Mouse (Mus musculus) G1E (cell line): ENCODE data around the gene Tmem186. TPM values are rescaled to one million over a fixed set of nuclear protein-coding genes. Genes with fewer than 3 reads are reported as not detected.

Experiments used
- ATAC-seq: 2 replicates; pipeline ENCODE4 v1.8.0; 2016; ENCODE audit warnings: mild to moderate bottlenecking; ENCODE audit not compliant: insufficient number of reproducible peaks, poor library complexity, low FRiP score, severe bottlenecking; ENCODE audit errors: extremely low read depth
- DNase-seq: peaks from one replicate; pipeline ENCODE4 v3.0.0; 2012; ENCODE audit warnings: low spot score
- H3K27me3 ChIP-seq: 2 replicates; pipeline ENCODE4 v1.6.1; 2012; ENCODE audit warnings: mild to moderate bottlenecking, low read length, inconsistent platforms; ENCODE audit not compliant: insufficient read depth
- H3K36me3 ChIP-seq: replicated peaks from 2 replicates; pipeline ENCODE3; 2012; ENCODE audit warnings: mild to moderate bottlenecking, inconsistent platforms
- H3K4me1 ChIP-seq: 2 replicates; pipeline ENCODE4 v1.6.1; 2012; ENCODE audit warnings: low read depth, low read length, inconsistent platforms, mixed read lengths; ENCODE audit not compliant: insufficient read depth
- H3K4me3 ChIP-seq: 2 replicates; pipeline ENCODE4 v1.5.1; 2012; ENCODE audit warnings: low read depth, mild to moderate bottlenecking, inconsistent platforms, low read length, moderate library complexity, mixed read lengths
- H3K9me3 ChIP-seq: replicated peaks from 2 replicates; pipeline ENCODE4 v1.6.1; 2012; ENCODE audit warnings: inconsistent platforms
- CTCF ChIP-seq: IDR thresholded peaks from 2 replicates; pipeline ENCODE4 v1.5.1; 2012; ENCODE audit warnings: low read depth, low read length, inconsistent platforms, mixed read lengths
- GATA1 ChIP-seq: IDR thresholded peaks from 2 replicates; pipeline ENCODE4 v1.6.1; 2012; ENCODE audit warnings: borderline replicate concordance, low read length, inconsistent platforms, mixed read lengths
- GATA2 ChIP-seq: IDR thresholded peaks from 2 replicates; pipeline ENCODE4 v1.6.1; 2012; ENCODE audit warnings: low read depth, low read length, inconsistent platforms, borderline replicate concordance
- POLR2AphosphoS5 ChIP-seq: IDR thresholded peaks from 2 replicates; pipeline ENCODE4 v1.6.1; 2012; ENCODE audit warnings: low read depth, low read length, inconsistent platforms; ENCODE audit not compliant: insufficient replicate concordance
- TAL1 ChIP-seq: conservative IDR thresholded peaks from 2 replicates; pipeline ENCODE4 v1.6.1; 2012; ENCODE audit warnings: low read depth, low read length, inconsistent platforms, mixed read lengths
- polyA plus RNA-seq: library from polyadenylated mRNA; stranded (reverse); fragments of >175 nt; gene quantifications from 2 replicates; pipeline ENCODE4 v1.2.3, GENCODE M21; 2012
- total RNA-seq, 2 experiments: library from RNA; stranded (forward) in 1 of 2; stranded (reverse) in 1 of 2; fragments of 200-1000 nt in 1 of 2; fragments of >200 nt in 1 of 2; fragmentation: Nextera tagmentation in 1 of 2; gene quantifications; 2 replicates each; pipeline ENCODE4 v1.2.3; 2014 to 2017

Tmem186 gene
- total and polyA plus RNA-seq, 3 experiments: 11.4 to 31.0 (median 13.6) TPM

DNA sequence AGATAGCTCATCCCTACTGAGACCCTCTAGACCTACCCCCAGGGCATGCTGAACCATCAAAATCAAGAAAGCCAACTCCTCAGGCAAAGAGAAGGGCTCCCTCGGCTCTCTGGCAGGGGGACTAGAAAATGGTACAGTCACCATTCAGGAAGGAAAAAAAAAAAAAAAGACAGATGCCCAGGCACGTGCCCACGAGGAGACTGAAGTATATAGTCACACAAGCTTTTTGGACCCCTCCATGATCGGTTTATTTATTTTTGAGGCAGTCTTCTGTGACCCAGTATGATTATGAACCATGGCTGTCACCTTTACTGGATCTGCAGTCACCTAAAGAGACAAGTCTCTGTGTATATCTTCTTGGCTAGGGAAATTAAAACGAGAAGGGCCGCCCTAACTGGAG, 35.8 kb upstream of the Tmem186 start:
- Histone ChIP-seq H3K4me3 (no peak overlapping the region), H3K36me3 (peaks cover 20% of the 10 kb centered on the region), H3K27me3 (peaks cover 6% of the 10 kb centered on the region; the same call in 1 of the 2 replicates), H3K4me1 (peaks cover 66% of the 10 kb centered on the region), H3K9me3 (no peaks in the 10 kb centered on the region)
- TF ChIP-seq TAL1: no peak
- no peak for TF ChIP-seq GATA1
- no peak for TF ChIP-seq CTCF
- TF ChIP-seq GATA2: no peak
- no peak for TF ChIP-seq POLR2AphosphoS5
- no peak for ATAC-seq
- no peak for DNase-seq

DNA sequence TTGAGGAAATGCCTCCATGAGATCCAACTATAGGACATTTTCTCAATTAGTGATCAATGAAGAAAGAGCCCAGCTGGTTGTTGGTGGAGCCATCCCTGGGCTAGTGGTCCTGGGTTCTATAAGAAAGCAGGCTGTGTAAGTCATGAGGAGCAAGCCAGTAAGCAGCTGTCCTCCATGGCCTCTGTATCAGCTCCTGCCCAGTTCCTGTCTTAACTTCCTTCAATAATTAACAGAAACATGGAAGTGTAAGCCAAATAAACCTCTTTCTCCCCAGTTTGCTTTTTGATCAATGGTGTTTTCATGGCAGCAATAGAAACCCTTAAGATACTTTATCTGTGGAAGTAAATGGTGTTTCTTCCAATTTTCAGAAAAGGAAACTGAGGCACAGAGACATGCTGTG, 35.3 kb upstream of the Tmem186 start:
- ATAC-seq (no peak), DNase-seq (no peak)
- no peak overlapping the region for H3K4me3 ChIP-seq
- H3K9me3 ChIP-seq: no peaks in the 10 kb centered on the region
- H3K4me1 ChIP-seq: peaks cover 68% of the 10 kb centered on the region
- H3K36me3 ChIP-seq: peaks cover 25% of the 10 kb centered on the region
- no peak for TF ChIP-seq TAL1
- no peak for TF ChIP-seq CTCF
- no peak for TF ChIP-seq GATA2
- no peak for TF ChIP-seq POLR2AphosphoS5
- no peak for TF ChIP-seq GATA1
- peaks cover 6% of the 10 kb centered on the region; the same call in 1 of the 2 replicates for H3K27me3 ChIP-seq

DNA sequence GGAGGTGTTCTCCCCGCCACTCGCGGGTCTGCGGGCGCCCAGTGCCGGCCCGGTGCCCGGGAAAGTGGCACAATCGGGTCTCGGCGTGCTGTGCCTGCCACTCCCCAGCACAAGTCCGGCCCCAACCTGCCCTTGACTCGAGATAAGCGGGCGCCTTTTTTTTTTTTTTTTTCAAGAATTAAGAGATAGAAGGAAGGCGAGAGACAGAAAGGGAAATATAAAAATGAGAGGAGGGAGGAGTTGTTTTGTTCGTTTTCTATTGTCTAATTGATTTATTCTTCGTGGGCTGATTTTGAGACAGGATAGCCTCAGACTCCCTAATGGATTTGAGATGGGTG, 34.8 kb upstream of the Tmem186 start:
- Histone ChIP-seq H3K27me3 (peaks cover 6% of the 10 kb centered on the region; the same call in 1 of the 2 replicates), H3K4me3 (peak overlapping the region; percentile 74), H3K4me1 (peaks cover 73% of the 10 kb centered on the region), H3K9me3 (no peaks in the 10 kb centered on the region), H3K36me3 (peaks cover 30% of the 10 kb centered on the region)
- TF ChIP-seq TAL1 (no peak), CTCF (no peak), GATA1 (no peak), POLR2AphosphoS5 (no peak), GATA2 (no peak)
- ATAC-seq (no peak), DNase-seq (no peak)

DNA sequence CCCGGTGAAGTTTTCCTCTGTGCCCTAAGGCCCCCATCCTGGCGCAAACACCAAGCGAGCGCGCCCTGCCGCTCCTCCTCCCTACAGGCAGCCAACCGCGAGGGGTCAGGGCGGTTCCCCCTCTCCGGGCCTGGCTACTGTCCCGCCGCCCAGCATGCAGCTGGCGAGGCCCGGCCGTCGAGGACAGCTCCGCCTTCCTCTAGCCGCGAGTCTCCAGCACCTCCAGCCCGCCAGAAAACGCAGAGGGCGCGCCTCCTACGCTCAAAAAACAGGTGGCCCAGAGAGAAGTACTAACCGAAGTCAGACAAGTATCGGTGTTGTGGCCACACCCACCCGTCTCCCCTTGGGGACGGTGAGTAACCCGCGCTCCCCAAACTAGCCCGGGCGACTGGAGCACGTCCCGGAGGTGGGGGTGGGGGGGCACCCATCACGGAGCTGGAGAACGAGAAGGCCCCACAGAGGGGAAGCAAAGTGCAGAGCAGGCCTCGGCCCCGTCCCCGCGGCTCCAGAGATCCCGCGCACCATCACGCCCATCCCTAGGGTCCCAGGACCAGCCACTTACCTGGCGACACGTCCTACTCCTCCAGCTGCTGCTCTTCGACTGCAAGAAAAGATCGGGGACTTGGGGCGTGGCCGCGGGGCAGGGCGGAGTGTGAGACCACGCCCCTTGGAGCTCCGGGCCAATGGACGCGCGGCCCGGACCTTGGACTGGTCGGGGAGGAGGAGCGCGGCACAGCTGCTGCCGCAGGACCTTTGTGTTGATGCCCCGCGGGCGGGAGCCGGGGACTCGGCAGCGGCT, 34.2 kb upstream of the Tmem186 start, which contains the start of gene Carhsp1:
Carhsp1 (minus strand) TSS at position 605 of the 799 bp plus-strand sequence.
- Histone ChIP-seq H3K9me3 (no peaks in the 10 kb centered on the region), H3K36me3 (peaks cover 34% of the 10 kb centered on the region)
- ATAC-seq: peak; percentile 74

DNA sequence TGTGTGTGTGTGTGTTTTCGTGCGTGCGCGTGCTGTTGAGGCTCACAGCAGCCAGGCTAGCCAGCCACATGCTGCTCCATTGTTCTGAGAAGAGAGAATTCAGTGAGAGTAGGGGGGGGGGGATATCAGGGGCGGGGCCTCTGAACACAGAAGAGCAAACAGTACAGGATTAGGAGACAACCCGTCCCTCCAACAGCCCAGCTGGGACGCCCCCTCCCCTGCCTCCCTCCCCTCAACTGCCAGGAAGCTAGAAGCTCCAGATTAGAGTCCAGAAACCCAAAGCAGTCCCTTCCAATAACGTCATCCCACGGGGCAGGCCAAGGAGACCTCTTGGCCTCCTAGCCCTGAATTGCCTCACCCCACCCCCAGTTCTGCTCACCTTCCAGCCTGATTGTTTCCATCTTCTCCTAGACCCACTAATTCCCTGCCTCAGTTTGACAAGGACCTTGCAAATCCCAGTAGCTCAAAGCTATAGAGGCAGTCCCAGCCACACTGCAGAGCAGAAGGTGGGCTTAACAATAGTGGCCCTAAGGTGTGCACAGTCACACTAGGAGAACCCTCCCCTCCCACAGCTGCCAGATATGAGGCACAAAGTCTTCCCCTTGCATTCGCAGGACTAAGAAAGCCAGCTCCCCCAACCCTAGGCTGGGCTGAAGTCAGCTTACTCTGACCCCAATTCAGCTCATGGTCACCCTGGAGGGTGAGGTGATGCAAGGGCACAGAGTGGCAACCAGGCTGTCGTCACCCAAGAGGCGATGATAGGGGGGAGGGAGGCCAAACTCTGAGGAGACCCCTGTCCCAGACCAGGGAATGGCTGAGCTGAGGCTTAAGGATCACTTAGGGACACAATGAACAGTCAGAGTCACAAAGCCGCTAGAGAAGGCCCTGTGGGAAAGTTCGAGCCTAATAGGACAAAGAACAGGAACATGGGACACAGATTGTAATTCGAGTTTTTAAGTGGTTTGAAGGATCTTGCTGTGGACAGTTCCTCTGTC, 32.8 kb upstream of the Tmem186 start:
- no peak overlapping the region; the same call in 1 of the 2 replicates for H3K4me3 ChIP-seq
- DNase-seq: no peak
- peaks cover 46% of the 10 kb centered on the region for H3K36me3 ChIP-seq

More for the DNA sequence above, 34.2 kb upstream of the Tmem186 start, which contains the start of gene Carhsp1:
- peaks cover 6% of the 10 kb centered on the region; the same call in 1 of the 2 replicates for H3K27me3 ChIP-seq
- H3K4me3 ChIP-seq: peak within 1 kb of the TSS; percentile 74
- DNase-seq: peak; percentile 97
- TF ChIP-seq TAL1 (no peak), GATA1 (no peak), POLR2AphosphoS5 (no peak), GATA2 (no peak), CTCF (no peak)
- peaks cover 77% of the 10 kb centered on the region for H3K4me1 ChIP-seq

More for the DNA sequence above, 32.8 kb upstream of the Tmem186 start:
- Histone ChIP-seq H3K27me3 (peaks cover 3% of the 10 kb centered on the region; the same call in 1 of the 2 replicates), H3K9me3 (no peaks in the 10 kb centered on the region), H3K4me1 (peaks cover 75% of the 10 kb centered on the region)
- TF ChIP-seq POLR2AphosphoS5 (no peak), TAL1 (no peak), GATA1 (no peak), GATA2 (no peak), CTCF (no peak)
- ATAC-seq: no peak
